Mouse (Mus musculus) embryonic fibroblast, embryonic 13.5 days (primary cell): ENCODE measurements around the gene Pramel5. TPM values are rescaled to one million over a fixed set of nuclear protein-coding genes. Genes with fewer than 3 reads are reported as not detected.
"Not testable (repeated sequence)": the region's sequence is repeated elsewhere in the genome, so short reads cannot be mapped to it uniquely, and the experiment has no call there.

ENCODE experiments used
- H3K27ac ChIP-seq: 2 replicates; pipeline ENCODE4 v1.5.1; 2012; ENCODE audit warnings: low read length, control low read depth, inconsistent platforms; ENCODE audit not compliant: insufficient read depth
- H3K4me1 ChIP-seq: 2 replicates; pipeline ENCODE4 v1.6.1; 2011; ENCODE audit warnings: low read length; ENCODE audit not compliant: control insufficient read depth, insufficient read depth
- H3K4me3 ChIP-seq: 2 replicates; pipeline ENCODE4 v1.5.1; 2011; ENCODE audit warnings: mild to moderate bottlenecking, control low read depth, low read length; ENCODE audit not compliant: insufficient read depth
- polyA plus RNA-seq: library from polyadenylated mRNA; stranded (reverse); fragments of >200 nt; gene quantifications from 2 replicates; pipeline ENCODE4 v1.2.4, GENCODE M21; 2011; ENCODE audit warnings: low read depth; ENCODE audit not compliant: missing spikeins, insufficient read length

Pramel5 gene
- not detected in 2 replicates for polyA plus RNA-seq

DNA sequence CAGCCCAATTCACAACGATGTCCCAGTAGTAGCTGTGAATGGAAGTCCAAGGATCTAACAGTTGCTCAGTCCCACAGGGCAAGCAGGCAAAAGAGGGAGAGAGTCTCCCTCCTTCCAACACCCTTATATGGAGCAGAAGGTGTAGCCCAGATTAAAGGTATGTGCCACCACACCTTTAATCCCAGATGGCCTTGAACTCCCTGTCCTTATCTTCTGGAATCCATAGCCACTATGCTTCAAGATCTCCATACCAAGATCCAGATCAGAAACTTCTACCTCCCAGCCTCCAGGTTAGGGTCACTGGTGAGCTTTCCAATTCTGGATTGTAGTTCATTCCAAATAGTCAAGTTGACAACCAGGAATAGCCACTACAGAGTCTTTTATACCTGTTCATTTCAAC lies at the start of gene Pramel5:
TSS of gene Pramel5 (minus strand) at position 101 of the 400 bp plus-strand sequence.
- not testable (repeated sequence) for H3K4me3 ChIP-seq, H3K4me1 ChIP-seq, H3K27ac ChIP-seq

DNA sequence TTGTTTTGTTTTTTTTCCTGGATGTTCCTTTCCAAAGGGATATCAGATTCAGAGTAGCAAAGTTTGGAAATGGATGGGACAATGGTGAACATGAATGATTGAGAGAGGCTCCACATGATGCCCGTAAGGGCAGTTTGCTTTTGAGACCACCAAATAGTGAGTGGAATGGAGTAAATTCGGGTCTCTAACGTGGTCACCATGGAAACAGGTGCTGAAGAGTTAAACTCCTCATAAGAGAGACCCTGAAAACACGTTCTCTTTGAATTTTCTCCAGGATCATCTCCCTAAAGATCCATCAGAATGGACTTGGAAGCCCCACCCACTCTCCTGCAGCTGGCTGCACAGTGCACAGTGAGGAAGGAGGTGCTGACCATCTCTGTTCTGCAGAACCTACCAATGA lies 49.7 kb upstream of the Pramel5 start, which contains the start of gene Gm13128:
TSS of gene Gm13128 (plus strand) at position 301 of the 400 bp plus-strand sequence.
- not testable (repeated sequence) for H3K4me1 ChIP-seq, H3K27ac ChIP-seq, H3K4me3 ChIP-seq

DNA sequence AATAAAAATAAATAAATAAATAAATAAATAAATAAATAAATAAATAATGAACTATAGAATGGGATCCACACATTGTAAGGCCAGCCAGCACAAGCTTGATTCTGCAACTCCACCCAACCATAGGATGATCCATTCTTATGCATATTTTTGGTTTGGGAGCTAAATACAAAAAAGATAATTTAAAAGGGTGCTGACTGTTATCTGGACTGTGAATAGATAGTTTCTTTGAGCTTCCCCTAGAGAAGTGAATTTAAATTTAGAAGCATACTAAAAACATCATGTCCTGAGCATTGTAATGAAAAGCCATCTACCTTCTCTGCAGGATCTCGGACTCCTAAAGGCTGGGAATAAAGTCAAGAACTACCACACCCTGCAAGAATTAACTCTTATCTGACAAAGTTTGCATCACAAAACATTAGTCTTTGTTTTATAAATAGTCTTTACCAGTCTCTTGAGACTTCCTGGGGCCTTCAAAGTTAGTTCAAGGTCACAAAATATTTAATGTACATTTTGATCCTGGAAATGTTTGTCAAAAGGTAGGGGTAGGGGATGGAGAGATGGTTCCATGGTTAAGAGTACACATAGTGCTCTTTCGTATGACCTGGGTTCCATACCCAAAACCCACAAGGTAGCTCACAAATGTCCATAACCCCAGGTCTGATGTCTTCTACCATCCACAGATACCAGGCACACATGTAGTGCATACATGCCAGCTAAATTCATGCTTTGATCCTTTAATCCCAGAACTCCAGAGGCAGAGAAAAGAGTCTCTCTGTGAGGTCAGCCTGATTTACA lies 32.6 kb upstream of the Pramel5 start:
- not testable (repeated sequence) for H3K27ac ChIP-seq, H3K4me1 ChIP-seq, H3K4me3 ChIP-seq

DNA sequence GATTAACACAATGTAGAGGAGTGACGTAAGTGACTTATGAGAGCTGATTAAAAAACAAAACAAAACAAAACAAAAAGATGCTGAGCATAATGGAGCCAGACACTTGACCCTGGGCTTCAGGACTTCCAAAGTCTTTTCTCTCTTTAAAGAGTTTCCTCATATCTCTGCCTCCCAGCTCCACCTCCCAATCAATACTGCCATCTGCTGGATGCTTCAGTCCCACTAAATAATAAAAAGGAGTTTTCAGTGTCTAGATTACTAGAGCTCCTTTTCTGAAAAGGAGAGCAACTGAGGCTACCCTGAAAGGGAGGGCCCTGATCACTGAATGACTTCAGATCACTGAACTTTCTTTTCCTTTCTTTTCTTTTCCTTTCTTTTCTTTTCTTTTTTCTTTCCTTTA lies 19.1 kb upstream of the Pramel5 start:
- H3K4me3 ChIP-seq, H3K27ac ChIP-seq, H3K4me1 ChIP-seq: not testable (repeated sequence)

DNA sequence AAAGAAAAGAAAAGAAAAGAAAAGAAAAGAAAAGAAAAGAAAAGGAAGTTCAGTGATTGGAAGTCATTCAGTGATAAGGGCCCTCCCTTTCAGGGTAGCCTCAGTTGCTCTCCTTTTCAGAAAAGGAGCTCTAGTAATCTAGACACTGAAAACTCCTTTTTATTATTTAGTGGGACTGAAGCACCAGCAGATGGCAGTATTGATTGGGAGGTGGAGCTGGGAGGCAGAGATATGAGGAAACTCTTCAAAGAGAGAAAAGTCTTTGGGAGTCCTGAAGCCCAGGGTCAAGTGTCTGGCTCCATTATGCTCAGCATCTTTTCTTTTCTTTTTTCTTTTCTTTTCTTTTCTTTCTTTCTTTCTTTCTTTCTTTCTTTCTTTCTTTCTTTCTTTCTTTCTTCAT lies 25.5 kb downstream of the Pramel5 start:
- H3K4me1 ChIP-seq, H3K4me3 ChIP-seq, H3K27ac ChIP-seq: not testable (repeated sequence)

Other genes with a start within 250 kb of the Pramel5 start
- gene Pramel4, start 221.4 kb downstream of the Pramel5 start, polyA plus RNA-seq = not detected in 2 replicates
- not detected in 2 replicates for gene Gm13102, start 174.0 kb downstream of the Pramel5 start, polyA plus RNA-seq
- gene Oog3, start 117.8 kb downstream of the Pramel5 start, polyA plus RNA-seq = not detected in 2 replicates
- gene Oog2, start 89.8 kb downstream of the Pramel5 start, polyA plus RNA-seq = not detected in 2 replicates
- not detected in 2 replicates for gene C87977, start 67.2 kb downstream of the Pramel5 start, polyA plus RNA-seq
- not detected in 2 replicates for gene Gm13128, start 49.8 kb upstream of the Pramel5 start, polyA plus RNA-seq
- not detected in 2 replicates for gene Gm13119, start 77.5 kb upstream of the Pramel5 start, polyA plus RNA-seq
- not detected in 2 replicates for gene Pramef20, start 97.4 kb upstream of the Pramel5 start, polyA plus RNA-seq
- not detected in 2 replicates for gene Pramef12, start 128.0 kb upstream of the Pramel5 start, polyA plus RNA-seq
- not detected in 2 replicates for gene 1700012P22Rik, start 158.3 kb upstream of the Pramel5 start, polyA plus RNA-seq
- gene Gm9944, start 172.8 kb upstream of the Pramel5 start, polyA plus RNA-seq = not detected in 2 replicates
- not detected in 2 replicates for gene Aadacl3, start 183.3 kb upstream of the Pramel5 start, polyA plus RNA-seq
- gene 9430007A20Rik, start 239.3 kb upstream of the Pramel5 start, polyA plus RNA-seq = not detected in 2 replicates